Mouse (Mus musculus) small intestine, adult 2 months (tissue): ENCODE data around the gene Mxra8. TPM values are rescaled to one million over a fixed set of nuclear protein-coding genes. Genes with fewer than 3 reads are reported as not detected.

Source experiments
- H3K27ac ChIP-seq: fragments of 200-500 bp; 2 replicates; pipeline ENCODE4 v1.5.1; 2012; ENCODE audit warnings: low read depth, low read length, control low read depth, inconsistent platforms; ENCODE audit not compliant: insufficient read depth
- H3K27me3 ChIP-seq: fragments of 200-500 bp; 2 replicates; pipeline ENCODE4 v1.6.1; 2012; ENCODE audit warnings: mild to moderate bottlenecking, moderate library complexity, low read length, inconsistent platforms; ENCODE audit not compliant: control insufficient read depth, insufficient read depth
- H3K36me3 ChIP-seq: fragments of 200-500 bp; 2 replicates; pipeline ENCODE4 v1.6.1; 2012; ENCODE audit warnings: mild to moderate bottlenecking, low read length, control low read depth, inconsistent platforms; ENCODE audit not compliant: control insufficient read depth, insufficient read depth
- H3K4me1 ChIP-seq: fragments of 200-500 bp; 2 replicates; pipeline ENCODE4 v1.6.1; 2012; ENCODE audit warnings: low read length, inconsistent platforms, mixed read lengths; ENCODE audit not compliant: control insufficient read depth, insufficient read depth, insufficient read length
- H3K4me3 ChIP-seq: fragments of 200-500 bp; 2 replicates; pipeline ENCODE4 v1.5.1; 2012; ENCODE audit warnings: low read depth, mild to moderate bottlenecking, control low read depth, inconsistent platforms, low read length, moderate library complexity
- CTCF ChIP-seq: fragments of 200-500 bp; IDR thresholded peaks from 2 replicates; pipeline ENCODE4 v1.5.1; 2012; ENCODE audit warnings: low read depth, mild to moderate bottlenecking, control low read depth, inconsistent platforms, low read length, moderate library complexity, mixed read lengths; ENCODE audit not compliant: insufficient replicate concordance, insufficient read length; ENCODE audit errors: extremely low read depth
- POLR2A ChIP-seq: fragments of 200-500 bp; IDR thresholded peaks from 2 replicates; pipeline ENCODE4 v1.6.1; 2012; ENCODE audit warnings: low read depth, mild to moderate bottlenecking, control low read depth, inconsistent platforms, low read length, moderate library complexity
- WGBS: fragments of 180-500 bp; shearing (Covaris S2); methylation state at CpG from one replicate; pipeline ENCODE4 v1.1.7; 2018; 5-methylcytosine and 5-hydroxymethylcytosine counted together
- polyA plus RNA-seq: library from polyadenylated mRNA; depleted of rRNA; stranded (reverse); fragments of >200 nt; gene quantifications from 2 replicates; pipeline ENCODE4 v1.2.3, GENCODE M21; 2012

Mxra8 gene
- polyA plus RNA-seq, 1 experiment, result 98.1 TPM

DNA sequence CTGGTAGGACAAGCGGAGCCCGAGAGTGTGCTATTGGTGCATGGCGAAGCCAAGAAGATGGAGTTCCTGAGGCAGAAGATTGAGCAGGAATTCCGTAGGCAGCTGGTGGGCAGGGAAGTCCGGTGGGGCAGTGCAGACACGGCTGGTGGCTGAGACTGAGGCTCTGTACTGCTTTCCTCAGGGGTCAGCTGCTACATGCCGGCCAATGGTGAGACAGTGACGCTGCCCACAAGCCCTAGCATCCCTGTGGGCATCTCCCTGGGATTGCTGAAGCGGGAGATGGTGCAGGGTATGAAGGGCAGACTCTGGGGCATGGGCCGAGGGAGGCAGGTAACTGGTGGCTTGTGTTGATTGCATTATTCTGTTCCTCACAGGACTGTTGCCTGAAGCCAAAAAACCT, 48.2 kb downstream of the Mxra8 start:
- no peak for TF ChIP-seq CTCF
- no peak for TF ChIP-seq POLR2A
- Histone ChIP-seq H3K4me3 (no peak overlapping the region), H3K36me3 (peaks cover 31% of the 10 kb centered on the region), H3K27ac (no peak overlapping the region), H3K27me3 (no peaks in the 10 kb centered on the region), H3K4me1 (peaks cover 7% of the 10 kb centered on the region)
- WGBS, result 89% methylated on average over 10 of the region's 10 CpGs

DNA sequence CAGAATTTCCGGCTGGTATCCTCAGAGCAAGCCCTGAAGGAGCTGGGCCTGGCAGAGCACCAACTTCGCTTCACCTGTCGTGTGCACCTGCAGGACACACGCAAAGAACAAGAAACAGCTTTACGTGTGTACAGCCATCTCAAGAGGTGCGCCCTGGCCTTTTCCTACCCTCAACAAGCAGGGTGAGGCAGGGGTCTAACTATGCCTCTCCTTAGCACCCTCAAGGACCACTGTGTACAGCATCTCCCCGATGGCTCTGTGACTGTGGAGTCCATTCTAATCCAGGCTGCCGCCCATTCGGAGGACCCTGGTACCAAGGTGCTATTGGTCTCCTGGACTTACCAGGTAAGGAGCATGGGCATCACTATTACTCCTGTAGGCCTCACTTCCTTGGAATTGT, 48.7 kb downstream of the Mxra8 start:
- Histone ChIP-seq H3K27me3 (no peaks in the 10 kb centered on the region), H3K4me1 (peaks cover 12% of the 10 kb centered on the region), H3K4me3 (no peak overlapping the region), H3K36me3 (peaks cover 31% of the 10 kb centered on the region), H3K27ac (no peak overlapping the region)
- 87% methylated on average over 9 of the region's 9 CpGs for WGBS
- TF ChIP-seq CTCF, result no peak
- TF ChIP-seq POLR2A, result no peak

DNA sequence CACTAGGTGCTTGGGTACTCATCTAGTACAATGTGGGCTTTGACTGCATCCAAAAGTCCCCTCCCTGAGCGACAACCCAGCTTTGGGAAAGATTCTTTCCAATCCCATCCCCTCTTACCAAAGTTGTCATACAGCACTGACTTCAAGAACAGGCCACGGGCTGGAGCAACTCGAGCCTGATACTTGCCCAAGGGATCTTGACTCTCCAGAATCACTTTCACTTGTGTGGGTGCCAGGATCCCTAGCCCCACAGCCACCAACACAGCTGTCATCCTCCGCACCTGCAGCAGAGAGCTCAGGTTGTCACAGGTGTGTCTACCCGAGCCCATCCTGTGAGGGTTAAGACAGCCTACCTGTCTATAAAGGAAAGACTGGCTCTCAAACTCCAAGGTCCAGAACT, 49.8 kb downstream of the Mxra8 start:
- Histone ChIP-seq H3K36me3 (peaks cover 29% of the 10 kb centered on the region), H3K4me1 (peaks cover 21% of the 10 kb centered on the region), H3K4me3 (no peak overlapping the region), H3K27ac (no peak overlapping the region), H3K27me3 (no peaks in the 10 kb centered on the region)
- TF ChIP-seq CTCF (no peak), POLR2A (no peak)
- WGBS, result 59% methylated on average over 5 of the region's 5 CpGs

DNA sequence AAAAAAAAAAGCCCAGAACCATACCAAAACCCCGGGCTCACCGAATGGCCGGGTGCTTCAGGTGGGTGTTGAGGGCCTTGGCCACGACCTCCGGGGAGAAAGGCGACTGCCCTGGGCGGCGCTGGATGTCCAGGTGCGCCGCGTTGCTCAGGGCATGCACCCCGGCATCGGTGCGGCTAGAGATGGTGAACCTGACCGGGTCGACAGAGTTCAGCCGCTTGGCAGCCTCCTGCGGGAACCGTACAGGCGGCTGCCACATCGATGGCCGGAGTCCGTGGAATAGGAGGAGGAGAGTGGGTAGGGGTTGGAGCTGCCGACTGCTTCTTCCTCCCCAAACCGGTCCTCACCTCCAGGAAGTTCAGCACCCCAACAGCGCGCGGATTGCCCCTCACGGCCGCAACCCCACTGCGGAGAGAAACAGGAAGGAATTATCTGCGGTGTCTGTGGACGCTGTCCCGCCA, 51.6 kb downstream of the Mxra8 start:
- Histone ChIP-seq H3K27me3 (no peaks in the 10 kb centered on the region), H3K4me1 (peaks cover 21% of the 10 kb centered on the region), H3K27ac (no peak overlapping the region), H3K36me3 (peaks cover 22% of the 10 kb centered on the region), H3K4me3 (peak overlapping the region; percentile 90)
- under 1% methylated on average over 34 of the region's 34 CpGs for WGBS
- TF ChIP-seq CTCF (no peak), POLR2A (no peak)

DNA sequence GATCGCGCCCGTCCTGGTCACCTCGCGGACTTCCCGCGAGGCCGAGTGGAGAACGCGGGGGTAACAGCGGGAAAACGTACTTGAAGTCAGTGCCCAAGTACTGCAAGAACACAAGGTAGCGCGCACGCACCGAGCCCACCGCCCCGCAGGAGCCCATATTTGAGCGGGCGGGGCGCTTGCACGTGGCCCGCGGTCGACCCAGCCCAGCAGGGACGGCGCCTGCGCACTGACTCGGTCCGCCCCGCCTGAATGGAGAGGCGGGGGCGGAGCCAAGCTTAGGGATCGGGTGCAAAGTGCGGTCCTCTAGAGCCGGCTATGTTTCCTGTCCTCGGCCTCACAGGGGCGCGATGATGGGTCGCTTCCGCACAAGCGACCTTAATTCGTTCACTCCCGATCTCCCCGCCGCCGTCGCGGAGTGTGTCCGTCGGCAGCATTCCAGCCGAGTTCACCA, 52.1 kb downstream of the Mxra8 start, which contains the start of the genes Pusl1 and Acap3:
TSS of gene Pusl1 (minus strand) at position 231 of the 451 bp plus-strand sequence.
TSS of gene Acap3 (plus strand) at position 272 of the 451 bp plus-strand sequence.
- peak within 1 kb of the TSS; percentile 90 for H3K4me3 ChIP-seq
- peak within 1 kb of the TSS; percentile 100 for H3K27ac ChIP-seq
- under 1% methylated on average over 52 of the region's 52 CpGs for whole genome bisulfite sequencing
- H3K36me3 ChIP-seq, result peaks cover 18% of the 10 kb centered on the region
- H3K4me1 ChIP-seq, result peaks cover 21% of the 10 kb centered on the region
- TF ChIP-seq CTCF (no peak), POLR2A (no peak; the same call in 1 of the 2 replicates)
- H3K27me3 ChIP-seq, result no peaks in the 10 kb centered on the region

DNA sequence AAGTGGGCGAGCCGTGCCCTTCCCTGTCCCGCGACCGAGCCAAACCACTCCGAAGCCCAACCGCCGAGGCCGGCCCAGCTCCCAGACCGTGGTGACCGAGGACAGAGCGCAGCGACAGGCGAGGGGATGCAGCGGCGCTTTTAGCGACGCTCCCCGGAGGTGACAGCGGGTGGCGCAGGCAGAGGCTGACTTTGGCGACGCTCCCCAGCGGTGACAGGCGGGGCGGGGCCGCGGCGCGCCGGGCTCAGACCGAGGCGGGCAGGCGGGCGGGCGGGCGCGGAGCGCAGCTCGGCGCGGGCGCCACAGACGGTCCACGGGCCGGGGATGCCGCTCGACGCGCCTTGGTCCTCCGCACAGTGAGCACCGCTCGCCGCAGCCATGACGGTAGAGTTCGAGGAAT, 52.5 kb downstream of the Mxra8 start:
- peak overlapping the region; percentile 100 for H3K27ac ChIP-seq
- no peaks in the 10 kb centered on the region for H3K27me3 ChIP-seq
- peaks cover 21% of the 10 kb centered on the region for H3K4me1 ChIP-seq
- TF ChIP-seq POLR2A, result no peak; the same call in 1 of the 2 replicates
- peak; percentile 35; the same call in 1 of the 2 replicates for TF ChIP-seq CTCF
- peaks cover 15% of the 10 kb centered on the region for H3K36me3 ChIP-seq
- 2% methylated on average over 56 of the region's 56 CpGs for WGBS
- H3K4me3 ChIP-seq, result peak overlapping the region; percentile 90

DNA sequence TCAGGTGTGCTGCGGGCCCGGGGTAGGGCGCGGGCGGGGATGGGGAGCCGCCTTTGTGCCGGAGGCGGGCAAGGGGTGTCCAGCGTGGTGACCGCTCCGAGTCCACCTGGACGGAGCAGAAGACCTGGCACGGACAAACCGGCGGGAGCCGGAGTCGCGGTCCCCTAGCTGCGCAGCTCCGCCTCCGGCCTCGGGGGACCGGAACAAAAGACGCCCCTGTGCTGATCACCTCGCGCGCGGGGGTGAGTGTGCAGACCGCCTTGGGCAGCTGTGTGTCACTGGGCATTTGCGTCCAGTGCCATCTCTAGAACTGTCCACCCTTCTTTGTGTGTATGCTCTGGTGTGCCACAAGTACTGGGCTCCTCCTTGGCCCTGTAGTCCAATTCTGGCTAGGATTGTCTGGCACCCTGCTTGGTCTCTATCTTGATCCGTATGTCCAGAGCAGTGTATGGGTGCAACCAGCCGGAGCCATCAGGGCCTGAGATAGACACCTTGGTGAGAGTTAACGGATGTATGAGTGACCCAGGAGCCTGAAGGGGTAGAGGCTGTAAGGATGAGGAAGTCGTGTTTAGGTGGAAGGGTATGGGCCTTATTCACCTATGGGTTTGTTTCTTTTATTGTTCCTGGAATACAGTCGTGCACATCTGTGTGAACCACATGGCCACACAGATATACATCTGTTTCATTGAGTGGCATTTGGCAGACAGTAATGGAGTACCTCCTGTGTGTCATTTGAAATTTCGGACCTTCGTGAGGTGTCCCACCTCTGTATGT, 53.1 kb downstream of the Mxra8 start:
- peak overlapping the region; percentile 90 for H3K4me3 ChIP-seq
- WGBS, result 5% methylated on average over 37 of the region's 37 CpGs
- no peaks in the 10 kb centered on the region for H3K27me3 ChIP-seq
- H3K36me3 ChIP-seq, result peaks cover 11% of the 10 kb centered on the region
- H3K4me1 ChIP-seq, result peaks cover 21% of the 10 kb centered on the region
- TF ChIP-seq POLR2A (no peak), CTCF (no peak)
- H3K27ac ChIP-seq, result peak overlapping the region; percentile 29; the same call in 1 of the 2 replicates
